Mouse (Mus musculus): Measurements from ENCODE around the gene Col9a3. TPM values are rescaled to one million over a fixed set of nuclear protein-coding genes. Genes with fewer than 3 reads are reported as not detected.

Col9a3 gene
- total RNA-seq (2021): under 1 TPM in 1 of 2 experiments, not detected in 1; 0.15 TPM
- long read RNA-seq, experiment 1: 0 reads
- long read RNA-seq, experiment 2: 0 reads

DNA sequence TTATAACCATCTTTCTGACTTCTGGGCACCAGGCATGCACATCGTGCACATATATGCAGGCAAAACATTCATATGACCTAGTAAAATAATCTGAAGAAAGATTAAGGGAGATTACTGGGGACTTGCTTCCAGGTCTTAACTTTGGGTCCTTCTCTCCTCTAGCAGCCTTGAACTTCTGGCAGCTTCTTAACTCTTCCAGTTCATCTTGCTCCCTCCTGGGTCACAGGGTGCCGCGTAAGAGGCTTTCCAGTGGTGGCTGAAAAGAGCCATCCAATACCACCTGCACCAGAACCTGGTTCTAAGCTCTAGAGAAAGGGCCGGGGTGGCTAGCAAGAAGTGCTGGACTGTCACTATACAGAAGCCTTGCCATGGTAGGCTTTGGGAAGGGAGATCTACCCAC is at the start of gene Col9a3:
TSS of gene Col9a3 (plus strand) at position 301 of the 400 bp plus-strand sequence.
- intact Hi-C loops (cut with DNase I): no loop called here
- DNase-seq: no peak

DNA sequence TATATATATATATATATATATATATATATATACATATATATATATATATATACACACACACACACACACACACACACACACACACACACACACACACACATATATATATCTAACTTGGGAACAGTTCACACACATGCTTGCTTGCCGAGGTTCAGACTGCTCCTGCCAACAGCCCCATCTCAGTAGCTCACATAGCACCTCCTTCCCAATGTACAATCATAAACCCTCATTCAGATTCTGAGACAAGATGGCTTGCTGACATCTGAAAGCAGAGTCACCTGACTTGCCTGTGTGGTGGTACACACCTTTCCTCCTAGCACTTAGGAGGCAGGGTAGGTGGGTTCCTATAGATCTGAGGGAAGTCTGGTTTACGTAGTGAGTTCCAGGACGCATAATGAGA is 45.2 kb upstream of the Col9a3 start:
- intact Hi-C loops (cut with DNase I): no loop called here
- no peak for DNase-seq

DNA sequence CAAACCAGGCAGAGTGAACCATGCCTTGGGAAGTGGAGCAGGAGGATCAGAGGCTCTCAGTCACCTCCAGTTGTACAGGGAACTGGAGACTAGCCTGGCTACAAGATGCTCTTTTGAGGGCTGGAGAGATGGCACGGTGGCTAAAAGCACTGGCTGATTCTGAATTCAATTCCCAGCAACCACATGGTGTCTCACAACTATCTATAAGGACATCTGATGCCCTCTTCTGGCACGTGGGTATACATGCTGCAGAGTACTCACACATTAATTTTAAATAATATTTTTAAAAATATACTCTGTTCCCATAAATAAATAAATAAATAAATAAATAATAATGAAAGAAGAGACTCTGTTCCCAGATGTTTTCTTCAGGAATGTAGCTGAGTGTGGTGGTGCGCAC is 42.4 kb upstream of the Col9a3 start:
- no peak for DNase-seq
- intact Hi-C loops (cut with DNase I): loop anchor here (5.0 kb wide), 1 partner anchor 83 kb away; no protein-coding TSS in a partner anchor

- intact Hi-C loops (cut with DNase I): loop anchor here (5.0 kb wide), 1 partner anchor 84 kb away; no protein-coding TSS in a partner anchor
- DNase-seq: no peak
These were observed 41.1 kb upstream of the Col9a3 start for GRCm38 (mm10) chr2:180556470-180556869.

DNA sequence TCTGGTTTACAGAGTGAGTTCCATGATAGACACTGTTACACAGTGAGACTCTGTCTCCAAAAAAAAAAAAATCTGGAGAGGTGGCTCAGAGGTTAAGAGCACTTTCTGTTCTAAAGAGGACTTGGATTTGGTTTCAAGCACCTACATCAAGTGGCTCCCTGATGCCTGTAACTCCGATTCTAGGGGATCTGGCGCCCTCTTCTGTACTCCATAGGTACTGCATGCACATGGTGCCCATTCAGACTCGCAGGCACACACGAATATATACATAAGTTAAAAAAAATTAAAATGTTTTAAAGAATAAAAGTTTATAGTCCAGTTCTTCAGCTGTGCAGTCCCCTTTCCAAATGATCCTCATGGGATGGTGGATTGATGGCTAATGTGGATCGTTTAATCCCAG is 37.3 kb upstream of the Col9a3 start:
- intact Hi-C loops (cut with DNase I): no loop called here
- no peak for DNase-seq

- intact Hi-C loops (cut with DNase I): no loop called here
- no peak for DNase-seq
These were observed 35.4 kb upstream of the Col9a3 start for GRCm38 (mm10) chr2:180562146-180562545.

- intact Hi-C loops (cut with DNase I): no loop called here
These were observed 34.3 kb upstream of the Col9a3 start for GRCm38 (mm10) chr2:180563296-180563695.

DNA sequence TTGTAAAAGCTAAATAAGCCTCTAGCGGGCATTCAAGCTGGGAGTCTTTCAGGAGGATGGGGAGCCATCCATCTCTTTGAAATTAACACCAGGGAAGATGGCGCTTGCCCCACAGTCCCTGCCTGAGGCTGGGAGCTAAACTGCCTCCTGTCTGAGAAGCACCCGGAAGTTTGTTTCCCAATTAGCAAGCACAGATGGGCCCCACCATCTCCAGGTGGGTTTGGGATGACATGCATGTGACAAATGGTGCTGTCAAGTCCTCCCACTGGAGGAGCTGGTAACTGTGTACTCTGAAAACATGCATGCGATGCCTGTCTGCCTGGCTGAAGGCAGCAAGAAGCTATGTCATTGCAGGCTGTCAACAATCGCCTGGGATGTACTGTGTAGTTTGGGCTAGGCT is 33.7 kb upstream of the Col9a3 start:
- intact Hi-C loops (cut with DNase I): no loop called here
- no peak for DNase-seq

More at GRCm38 (mm10) chr2:180563296-180563695, 34.3 kb upstream of the Col9a3 start:
- no peak for DNase-seq

- peak in 1 of 2 experiments; percentile 37 for DNase-seq
- intact Hi-C loops (cut with DNase I): loop anchor here (5.0 kb wide), 1 partner anchor 181 kb away; no protein-coding TSS in a partner anchor
These were observed 31.2 kb upstream of the Col9a3 start for GRCm38 (mm10) chr2:180566240-180566913.

DNA sequence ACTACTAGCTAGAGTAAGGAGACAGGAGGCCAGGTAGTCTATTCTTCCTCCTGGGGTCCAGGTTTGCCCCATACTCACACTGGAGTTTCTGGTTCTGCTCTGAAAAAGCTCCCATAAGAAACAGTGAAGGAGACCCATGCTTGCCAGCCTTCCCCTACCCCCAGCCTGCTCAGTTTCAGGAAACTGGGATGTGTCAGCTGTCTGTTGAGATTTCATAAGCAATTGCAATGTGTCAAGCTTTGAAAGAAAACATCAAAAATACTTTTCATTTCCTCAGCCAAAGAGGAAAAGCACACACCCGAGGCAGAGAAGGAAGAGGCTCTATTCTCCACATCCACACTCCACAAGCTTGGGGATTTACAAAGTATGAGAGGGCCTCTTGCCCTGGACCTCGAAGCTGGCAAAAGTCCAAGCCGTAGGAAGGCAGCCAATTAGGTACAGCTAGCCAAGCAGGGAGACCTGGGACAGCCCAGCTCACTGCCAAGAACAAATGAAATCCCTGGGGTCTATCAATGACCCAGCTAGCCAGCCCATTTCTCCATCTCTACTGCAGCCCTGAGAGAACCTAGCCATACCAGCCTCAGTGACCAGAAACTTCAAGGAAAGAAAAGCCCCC is 28.5 kb upstream of the Col9a3 start:
- intact Hi-C loops (cut with DNase I): loop anchor here (5.0 kb wide), 1 partner anchor 178 kb away; no protein-coding TSS in a partner anchor
- DNase-seq: peak; percentile 61 to 67

- intact Hi-C loops (cut with DNase I): loop anchor here (5.0 kb wide), 1 partner anchor 224 kb away; no protein-coding TSS in a partner anchor
These were observed 21.1 kb upstream of the Col9a3 start for GRCm38 (mm10) chr2:180576482-180576881.

GRCm38 (mm10) chr2:180578686-180579085 is 18.9 kb upstream of the Col9a3 start:
- peak; percentile 34 to 56 for DNase-seq
- intact Hi-C loops (cut with DNase I): loop anchor here (1.0 to 5.0 kb wide), 2 partner anchors 105 to 226 kb away; no protein-coding TSS in a partner anchor

More at GRCm38 (mm10) chr2:180576482-180576881, 21.1 kb upstream of the Col9a3 start:
- DNase-seq: no peak

DNA sequence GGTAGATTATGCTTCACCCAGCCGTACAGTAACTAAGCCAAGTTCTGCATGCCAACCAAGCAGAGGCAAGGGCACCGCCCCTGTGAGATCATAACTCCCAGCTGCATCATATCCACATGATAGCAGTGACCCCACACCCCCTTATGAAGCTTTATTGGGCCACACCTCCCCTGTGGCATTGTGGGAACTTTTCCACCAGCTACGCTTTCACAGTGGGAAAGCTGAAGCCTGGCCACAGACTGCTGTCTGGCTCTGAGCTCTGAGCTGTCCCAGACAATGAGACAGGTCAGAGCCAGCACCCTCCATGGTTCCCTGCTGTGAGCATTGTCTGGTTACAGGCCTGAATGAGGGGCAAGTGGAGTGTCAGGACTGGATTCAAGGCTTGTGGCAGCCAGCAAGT is 16.6 kb upstream of the Col9a3 start, which contains the start of gene Mrgbp:
TSS of gene Mrgbp (plus strand) at position 303 of the 400 bp plus-strand sequence.
- DNase-seq: no peak
- intact Hi-C loops (cut with DNase I): loop anchor here (5.0 kb wide), 1 partner anchor 166 kb away; no protein-coding TSS in a partner anchor

GRCm38 (mm10) chr2:180582481-180583153 is 15.0 kb upstream of the Col9a3 start:
- intact Hi-C loops (cut with DNase I): loop anchor here (5.0 kb wide), 1 partner anchor 165 kb away; no protein-coding TSS in a partner anchor
- peak; percentile 93 to 95 for DNase-seq

DNA sequence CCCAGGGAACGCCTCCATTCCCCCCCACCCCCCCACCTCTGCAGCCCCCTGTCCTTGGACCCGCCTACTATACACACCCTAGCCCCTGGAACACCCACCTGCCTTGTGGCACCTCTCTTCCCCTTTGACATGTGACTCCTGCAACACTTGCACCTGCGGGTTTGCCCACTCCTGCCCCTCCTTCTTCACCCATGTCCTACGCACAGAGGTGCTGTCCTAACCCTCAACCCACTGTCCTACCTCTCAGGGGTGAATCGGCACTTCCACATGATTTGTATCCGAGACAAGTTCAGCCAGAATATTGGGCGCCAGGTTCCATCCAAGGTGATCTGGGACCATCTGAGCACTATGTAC is 14.5 kb upstream of the Col9a3 start:
- intact Hi-C loops (cut with DNase I): loop anchor here (5.0 kb wide), 1 partner anchor 164 kb away; no protein-coding TSS in a partner anchor
- DNase-seq: no peak

GRCm38 (mm10) chr2:180588736-180589122 is 8.9 kb upstream of the Col9a3 start:
- intact Hi-C loops (cut with DNase I): no loop called here
- no peak for DNase-seq

- intact Hi-C loops (cut with DNase I): no loop called here
- peak; percentile 68 to 78 for DNase-seq
These were observed 8.3 kb upstream of the Col9a3 start, which contains the start of gene Ogfr for GRCm38 (mm10) chr2:180589123-180589831. TSS of gene Ogfr (plus strand) at chr2:180589245.

DNA sequence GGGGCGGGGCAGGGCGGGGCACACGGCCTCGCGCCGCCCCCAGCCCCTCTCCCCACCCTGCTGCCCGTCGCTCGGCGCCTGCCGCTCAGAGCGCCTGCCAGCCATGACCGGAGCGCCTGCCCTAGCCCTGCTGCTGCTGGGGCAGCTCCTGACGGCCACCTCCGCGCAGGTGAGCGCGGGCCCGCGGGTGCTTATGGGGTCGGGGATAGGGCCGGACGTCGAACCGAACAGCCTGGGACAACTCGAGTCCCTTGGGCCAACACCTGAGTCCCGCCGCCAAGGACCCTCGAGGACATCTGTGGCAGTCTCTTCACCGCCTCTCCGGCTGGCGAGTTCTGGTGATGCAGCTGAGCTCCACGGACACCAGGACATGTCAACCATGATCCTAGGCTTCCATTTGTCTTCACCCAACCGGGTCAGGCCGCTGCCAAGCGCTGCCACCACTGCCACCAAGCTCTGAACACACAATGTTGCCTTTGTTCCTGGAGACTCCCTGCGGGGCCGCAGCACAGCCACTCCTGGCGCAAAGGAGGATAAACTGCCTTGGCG is 641 bp downstream of the Col9a3 start:
- intact Hi-C loops (cut with DNase I): no loop called here

DNA sequence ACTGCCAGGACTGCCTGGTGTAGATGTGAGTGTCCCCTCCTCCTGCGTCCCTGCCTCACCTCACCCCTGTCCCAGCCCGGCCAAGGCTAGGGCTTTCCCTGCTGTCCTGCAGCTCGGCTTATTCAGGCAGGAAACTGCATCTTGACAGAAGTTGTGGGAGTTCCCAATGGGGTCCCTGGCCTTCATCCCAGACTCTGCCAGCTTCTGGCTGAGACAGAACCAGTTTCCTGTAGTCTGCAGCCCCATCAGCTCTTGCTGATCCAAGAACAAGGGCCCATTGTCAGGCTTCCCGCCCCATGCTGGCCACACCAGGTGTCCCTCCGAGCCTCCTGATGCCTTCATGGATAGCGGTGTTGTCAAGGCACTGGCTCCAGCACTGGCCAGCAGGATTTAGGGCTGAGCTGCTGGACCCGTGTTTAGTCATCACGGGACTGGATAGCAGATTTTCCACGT is 3.0 kb downstream of the Col9a3 start:
- intact Hi-C loops (cut with DNase I): no loop called here
- no peak for DNase-seq

More for the DNA sequence above, 641 bp downstream of the Col9a3 start:
- DNase-seq: no peak

DNA sequence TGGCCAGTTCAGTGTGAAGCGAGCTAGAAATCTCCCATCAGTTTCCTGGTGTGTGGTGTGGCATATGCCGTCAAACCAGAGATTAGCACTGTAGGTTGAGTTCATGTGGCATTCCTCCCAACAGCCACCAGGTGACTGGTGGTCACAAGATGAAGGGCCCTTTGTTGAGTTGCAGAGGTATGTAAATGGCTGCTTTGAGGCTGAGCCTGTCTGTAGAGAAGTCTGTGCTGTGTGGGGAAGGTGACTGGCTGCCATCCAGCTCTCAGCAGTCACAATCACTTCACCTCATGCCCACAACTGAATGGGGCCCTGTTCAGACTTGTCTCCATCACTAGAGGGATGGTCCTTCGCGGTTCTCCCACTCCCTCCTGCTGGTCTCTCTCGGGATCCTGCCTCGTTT is 7.2 kb downstream of the Col9a3 start:
- intact Hi-C loops (cut with DNase I): no loop called here
- no peak for DNase-seq

Measured in gastrocnemius, postnatal 36 days (tissue).